Mouse (Mus musculus): ENCODE measurements around the gene Bri3bp.

DNA sequence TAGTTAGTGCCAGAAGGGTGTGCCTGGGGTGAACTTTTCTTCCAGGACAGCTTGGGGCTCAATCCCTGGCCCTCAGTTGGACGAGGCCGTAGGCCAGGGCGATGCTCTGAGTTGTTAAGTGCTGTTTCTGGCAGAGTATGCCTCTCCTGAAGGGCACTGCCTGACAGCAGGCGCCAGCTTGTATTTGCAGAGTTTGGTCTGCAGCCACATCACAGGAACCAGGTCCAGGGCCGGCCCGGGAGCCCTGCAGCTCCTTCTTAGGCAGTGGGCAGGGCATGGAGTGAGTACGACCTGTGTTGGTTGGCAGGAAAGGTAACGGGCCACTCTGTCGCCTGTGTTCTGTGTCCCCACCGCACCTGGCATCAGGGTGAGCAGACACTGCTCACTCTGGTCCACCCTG lies 49.7 kb downstream of the Bri3bp start:
- TF ChIP-seq CTCF (IDR thresholded peaks at IDR 0.05; ENCODE audit: borderline replicate concordance, insufficient read depth, low read length), result no peak
- TF ChIP-seq POLR2A (IDR thresholded peaks at IDR 0.05; ENCODE audit: low read depth, low read length), result no peak
